Mouse (Mus musculus): ENCODE data around the gene Foxk1.

Gene Foxk1

DNA sequence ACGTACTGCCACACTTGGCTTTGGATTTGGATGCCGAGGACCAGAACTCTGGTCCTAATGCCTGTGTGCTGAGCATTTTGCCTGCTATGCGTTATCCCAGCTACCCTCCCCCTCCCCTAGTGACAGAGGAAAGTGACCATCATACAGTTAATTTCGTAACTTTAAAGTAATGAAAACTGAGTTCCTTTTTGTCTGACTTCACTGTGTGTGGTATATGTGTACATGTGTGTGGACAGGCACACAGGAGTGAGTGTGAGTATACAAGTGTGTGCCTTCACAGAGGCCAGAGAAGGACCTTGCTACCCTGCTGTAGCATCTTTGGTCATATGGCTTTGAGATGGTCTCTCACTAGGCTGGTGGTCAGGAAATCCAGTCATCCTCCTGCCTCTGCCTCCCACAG, 17.1 kb downstream of the Foxk1 start:
- ATAC-seq (ENCODE audit: low TSS enrichment) = no peak

DNA sequence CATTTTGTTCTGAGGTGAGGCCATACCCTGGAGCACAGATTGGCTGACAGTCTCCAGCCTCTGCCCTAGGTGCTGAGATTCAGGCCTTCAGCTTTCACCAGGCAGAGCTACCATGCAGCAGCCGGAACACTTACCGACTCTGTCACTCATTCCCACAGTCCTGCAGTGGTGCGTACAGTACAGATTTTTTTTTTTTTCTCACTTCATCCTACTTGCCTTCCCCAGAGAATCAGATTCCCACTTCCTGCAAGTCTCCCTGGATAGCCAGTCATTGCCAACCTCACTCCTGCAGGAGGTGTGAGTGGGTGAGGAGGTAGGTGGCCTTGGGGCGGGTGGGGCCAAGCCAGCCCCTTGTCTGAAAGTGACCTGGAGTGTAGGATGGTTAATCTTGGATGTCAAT, 19.0 kb downstream of the Foxk1 start:
- peak; percentile 50 for ATAC-seq (ENCODE audit: low TSS enrichment)

DNA sequence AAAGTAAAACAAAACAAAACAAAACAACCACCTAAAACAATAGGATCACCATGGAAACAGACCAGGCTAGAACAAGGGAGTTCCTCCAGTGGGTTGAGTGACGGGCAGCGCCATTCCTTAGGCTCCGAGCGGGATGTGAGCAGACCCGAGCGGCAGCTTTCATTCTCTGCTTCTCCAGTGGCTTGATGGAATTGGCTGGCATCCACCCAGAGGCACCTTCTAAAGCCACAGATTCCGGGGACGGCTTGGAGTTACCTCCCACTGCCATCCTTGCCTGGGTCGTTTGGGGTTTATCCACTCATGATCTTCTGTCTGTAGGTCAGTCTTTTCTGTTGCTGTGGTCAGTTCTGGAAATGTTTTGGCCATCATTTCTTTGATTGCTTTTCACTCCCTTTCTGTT, 19.6 kb downstream of the Foxk1 start:
- ATAC-seq (ENCODE audit: low TSS enrichment) = no peak

- no peak for ATAC-seq (ENCODE audit: low TSS enrichment)
Measured at GRCm38 (mm10) chr5:142421886-142422285, 20.6 kb downstream of the Foxk1 start.

- ATAC-seq (ENCODE audit: low TSS enrichment) = peak; percentile 56
Measured at GRCm38 (mm10) chr5:142423141-142423540, 21.8 kb downstream of the Foxk1 start.

DNA sequence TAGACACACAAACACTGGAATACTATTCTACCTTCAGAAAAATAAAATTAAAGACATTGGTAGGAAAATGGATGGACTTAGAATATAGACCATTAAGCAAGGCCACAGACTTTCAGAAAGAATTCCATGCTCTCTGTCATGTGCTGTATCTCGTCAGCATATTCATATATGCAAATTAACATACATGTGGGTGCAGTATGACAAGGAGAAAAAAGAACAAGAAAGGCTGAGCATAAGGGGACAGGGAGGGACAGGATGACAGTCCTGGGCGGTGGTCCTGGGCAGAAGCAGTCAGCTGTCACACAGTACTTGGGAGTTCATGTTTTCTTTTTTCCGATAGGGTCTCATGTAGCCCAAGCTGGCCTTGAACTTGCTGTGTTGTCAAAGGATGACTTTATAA, 22.4 kb downstream of the Foxk1 start:
- no peak for ATAC-seq (ENCODE audit: low TSS enrichment)

DNA sequence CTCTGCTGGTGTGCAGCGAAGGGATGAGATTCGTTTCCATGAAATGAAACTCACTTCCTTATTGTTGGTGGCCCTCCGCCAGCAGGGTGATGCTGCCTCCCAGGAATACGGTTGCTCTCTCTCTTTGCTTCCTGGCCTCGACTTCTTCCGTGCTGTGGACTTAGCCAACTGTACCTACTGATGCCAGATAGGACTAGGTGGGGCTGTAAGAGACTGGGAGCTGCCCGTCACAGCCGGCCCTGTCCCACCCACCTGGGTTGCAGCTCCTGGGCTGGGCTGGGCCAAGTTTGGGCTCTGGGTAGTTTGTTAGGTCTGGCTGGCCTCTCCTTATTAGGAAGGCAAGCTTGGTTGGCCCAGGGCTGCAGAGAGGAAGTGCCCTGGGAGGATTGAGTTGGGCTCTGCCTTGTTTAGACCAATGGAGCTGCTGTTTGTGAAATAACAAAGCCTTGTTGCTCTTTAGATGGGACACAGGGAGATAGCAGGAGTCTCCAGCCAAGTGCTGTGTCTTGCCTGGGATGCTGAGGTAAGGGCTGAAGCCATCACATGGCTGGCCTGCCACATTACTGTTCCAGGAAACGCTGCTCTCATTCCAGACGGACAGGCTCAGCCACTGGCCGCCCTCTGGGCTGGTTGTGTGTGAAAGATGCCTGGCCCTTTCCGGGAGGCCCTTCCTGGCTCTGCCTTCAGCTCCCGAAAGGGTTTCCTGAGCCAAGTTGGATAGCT, 23.5 kb downstream of the Foxk1 start:
- ATAC-seq (ENCODE audit: low TSS enrichment) = peak; percentile 5; the same call in 1 of the 2 replicates

DNA sequence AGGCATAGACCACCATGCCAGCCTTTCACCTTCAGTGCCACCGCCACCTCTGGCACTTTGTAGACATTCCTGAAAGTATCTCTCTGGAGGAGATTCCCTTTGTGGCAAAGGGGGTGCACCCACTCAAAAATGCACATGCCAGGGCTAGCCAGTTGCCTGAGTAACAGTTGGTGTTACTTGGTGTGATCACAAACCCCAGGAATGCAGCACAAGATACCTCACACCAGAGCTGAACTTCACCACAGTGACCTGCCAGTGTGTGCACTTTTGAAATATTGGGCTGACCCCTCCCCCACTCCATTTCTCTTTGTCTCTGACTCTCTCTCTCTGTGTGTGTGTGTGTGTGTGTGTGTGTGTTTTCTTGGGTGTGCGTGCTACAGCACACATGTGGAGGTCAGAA, 25.2 kb downstream of the Foxk1 start:
- ATAC-seq (ENCODE audit: low TSS enrichment) = no peak

DNA sequence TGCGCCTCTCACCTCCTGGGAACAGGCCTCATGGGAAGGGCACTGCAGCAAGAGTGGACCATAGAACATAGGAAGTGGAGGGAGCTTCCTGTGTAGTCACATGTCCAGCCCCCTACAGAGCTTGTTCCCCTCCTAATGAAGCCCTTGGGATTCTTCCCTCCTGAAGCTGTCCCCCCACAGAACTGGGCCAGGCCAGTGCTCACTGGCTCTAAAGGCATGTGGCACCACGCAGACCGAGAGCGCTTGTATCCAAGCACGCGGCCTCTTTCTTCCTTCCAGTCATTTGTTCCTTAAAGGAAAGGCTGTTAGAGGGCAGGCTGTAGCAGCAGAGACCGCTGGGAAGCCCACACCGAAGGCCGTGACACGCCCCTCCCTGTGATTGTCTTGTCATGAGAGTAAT, 26.6 kb downstream of the Foxk1 start:
- no peak for ATAC-seq (ENCODE audit: low TSS enrichment)

DNA sequence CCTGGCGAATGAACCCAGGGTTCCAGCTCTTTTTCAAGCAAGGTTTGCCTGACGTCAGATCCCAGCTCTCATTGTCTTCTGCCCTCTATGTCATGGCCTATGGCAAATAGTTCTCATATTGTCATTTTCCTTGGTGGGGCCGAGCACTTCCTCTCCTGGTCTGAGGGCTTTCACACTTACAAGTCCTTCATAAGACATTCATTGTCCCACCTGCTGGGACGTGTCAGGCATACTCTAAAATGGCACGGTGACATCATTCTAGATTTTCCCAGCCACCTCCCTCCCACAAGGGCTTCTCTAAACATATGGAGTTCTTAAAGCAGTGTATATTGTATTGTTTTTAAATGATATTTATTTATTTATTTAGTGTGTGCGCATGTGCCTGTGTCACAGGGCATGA, 27.4 kb downstream of the Foxk1 start:
- ATAC-seq (ENCODE audit: low TSS enrichment) = no peak

- no peak for ATAC-seq (ENCODE audit: low TSS enrichment)
Measured at GRCm38 (mm10) chr5:142431029-142431428, 29.7 kb downstream of the Foxk1 start.

- ATAC-seq (ENCODE audit: low TSS enrichment) = no peak
Measured at GRCm38 (mm10) chr5:142431811-142432434, 30.6 kb downstream of the Foxk1 start.

DNA sequence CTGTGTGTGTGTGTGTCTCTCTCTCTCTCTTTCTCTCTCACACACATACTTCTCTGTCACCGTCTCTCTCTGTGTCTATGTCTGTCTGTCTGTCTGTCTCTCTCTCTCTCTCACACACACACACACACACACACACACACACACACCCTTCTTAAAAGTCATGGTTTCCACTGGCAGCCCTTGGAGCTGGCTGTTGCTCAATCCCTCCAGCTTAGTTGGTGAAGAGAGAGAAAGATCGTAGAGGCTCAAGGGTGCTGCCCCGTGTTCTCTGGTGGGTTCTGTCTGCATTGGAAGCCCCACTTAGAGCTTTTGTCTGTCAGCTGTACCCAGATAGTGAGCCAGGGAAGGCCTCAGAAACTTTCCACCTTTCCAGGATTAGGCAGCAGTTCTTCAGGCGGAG, 31.4 kb downstream of the Foxk1 start:
- no peak for ATAC-seq (ENCODE audit: low TSS enrichment)

DNA sequence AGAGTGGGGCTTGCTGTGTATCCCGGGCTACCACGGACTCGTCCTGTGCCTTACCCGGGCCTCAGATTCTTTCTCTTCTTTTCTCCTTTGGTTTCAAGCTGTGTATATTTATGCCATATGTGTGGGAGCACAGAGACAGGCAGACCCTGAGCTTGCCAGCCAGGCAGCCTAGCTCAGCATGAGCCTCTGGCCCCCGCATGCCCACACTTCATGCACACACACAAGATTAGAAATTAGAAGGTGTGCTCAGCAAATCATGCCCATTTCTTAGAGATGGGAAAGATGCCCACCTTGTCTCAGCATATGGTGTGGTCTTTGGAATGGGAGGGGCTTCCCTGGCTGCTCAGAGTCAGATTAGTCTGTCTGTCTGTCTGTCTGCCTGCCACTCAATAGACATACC, 32.8 kb downstream of the Foxk1 start:
- ATAC-seq (ENCODE audit: low TSS enrichment) = peak; percentile 83

GRCm38 (mm10) chr5:142435736-142436135, 34.4 kb downstream of the Foxk1 start:
- ATAC-seq (ENCODE audit: low TSS enrichment) = no peak

DNA sequence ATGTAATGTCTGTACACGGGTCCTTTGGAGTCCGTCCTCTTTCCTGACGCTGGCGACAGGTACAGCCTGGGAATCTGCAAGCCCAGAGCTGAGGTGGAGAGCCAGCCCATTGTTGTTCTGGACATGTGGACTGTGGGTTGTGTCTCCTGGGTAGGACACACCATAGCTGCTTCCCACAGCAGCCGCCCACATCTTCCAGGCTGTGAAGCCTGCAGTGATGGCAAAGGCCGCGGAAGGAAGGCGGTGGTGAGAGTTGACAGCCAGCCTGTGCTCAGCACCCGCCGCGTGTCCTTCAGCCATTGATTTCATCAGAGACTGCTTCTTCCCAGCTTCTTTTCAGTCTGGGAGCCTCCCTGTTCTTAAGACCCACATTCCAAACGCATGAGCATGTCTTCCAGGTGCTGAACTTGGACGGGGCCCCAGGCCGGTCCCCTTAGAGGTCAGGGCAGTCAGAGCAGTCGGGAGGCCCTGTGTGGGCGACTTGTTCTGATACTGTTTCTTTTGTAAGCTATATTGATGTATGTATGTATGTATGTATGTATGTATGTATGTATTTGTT, 37.2 kb downstream of the Foxk1 start:
- ATAC-seq (ENCODE audit: low TSS enrichment) = peak; percentile 17; the same call in 1 of the 2 replicates

- no peak; the same call in 1 of the 2 replicates for ATAC-seq (ENCODE audit: low TSS enrichment)
Measured at GRCm38 (mm10) chr5:142439911-142440432, 38.7 kb downstream of the Foxk1 start.

DNA sequence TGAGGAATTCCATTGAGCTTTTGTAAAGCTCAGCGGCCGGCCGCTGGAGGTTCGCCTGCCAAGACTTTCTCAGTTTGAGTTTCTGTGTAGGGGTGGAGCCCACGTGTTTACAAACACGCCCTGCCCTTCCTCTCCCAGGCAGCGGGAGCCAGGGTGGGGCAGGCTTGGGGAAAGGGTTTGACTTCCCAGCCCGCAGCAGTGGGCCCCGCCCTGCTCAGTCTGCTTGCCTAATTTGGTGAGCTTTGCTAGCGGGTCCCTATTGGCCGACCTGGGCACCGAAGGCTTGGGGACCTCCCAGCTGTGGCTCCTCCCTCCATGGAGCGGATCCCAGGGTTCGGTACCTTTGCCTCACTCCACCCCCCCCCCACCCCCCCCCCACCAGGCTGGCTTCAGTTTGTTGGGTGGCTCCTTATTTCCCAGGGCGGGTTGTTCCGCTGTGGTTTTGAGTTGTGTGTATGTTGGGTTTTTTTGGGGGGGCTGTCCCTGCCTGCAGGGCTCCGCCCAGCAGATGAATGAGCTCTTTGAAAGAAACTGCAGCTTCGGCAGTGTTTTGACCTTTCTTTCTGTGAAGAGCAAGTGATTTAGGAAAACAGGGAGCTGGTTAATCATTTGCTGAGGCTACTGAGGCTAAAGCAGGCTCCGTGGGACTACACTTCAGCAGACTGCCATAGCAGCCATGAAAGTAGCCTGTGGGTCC, 39.3 kb downstream of the Foxk1 start:
- ATAC-seq (ENCODE audit: low TSS enrichment) = peak; percentile 42

DNA sequence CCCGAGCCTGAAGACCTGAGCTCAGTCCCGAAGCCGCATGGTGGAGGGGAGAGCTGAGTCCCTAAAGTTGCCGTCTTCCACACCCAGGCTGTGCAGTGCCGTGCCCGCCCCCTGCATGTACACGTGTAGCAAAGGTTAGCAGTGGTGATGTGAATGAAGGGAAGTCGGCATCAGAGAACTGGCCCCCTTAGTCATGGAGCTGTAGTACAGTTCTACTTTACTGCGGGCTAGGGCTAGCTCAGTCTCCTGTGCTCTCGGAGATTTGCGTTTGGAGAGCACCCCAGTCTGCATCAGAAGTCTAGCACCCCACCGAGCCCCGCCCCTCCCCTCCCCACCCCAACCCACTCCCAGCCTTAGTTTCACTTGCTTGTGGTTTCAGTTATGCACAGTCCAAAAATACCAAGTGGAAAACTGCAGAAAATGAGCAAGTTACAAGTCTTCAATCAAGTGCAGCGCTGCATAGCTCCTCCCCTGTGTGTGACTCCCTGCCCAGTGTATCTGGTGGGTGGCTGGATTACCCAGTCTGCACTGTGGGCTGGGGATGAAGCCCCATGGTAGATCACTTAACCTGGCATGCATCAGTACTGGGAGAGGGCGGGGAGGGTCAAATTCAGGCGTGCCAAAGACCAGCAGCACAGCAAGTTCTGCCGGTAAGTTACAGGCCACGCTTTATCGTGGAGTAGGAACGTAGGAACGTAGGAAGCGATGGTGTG, 40.2 kb downstream of the Foxk1 start:
- ATAC-seq (ENCODE audit: low TSS enrichment) = peak; percentile 10; the same call in 1 of the 2 replicates

DNA sequence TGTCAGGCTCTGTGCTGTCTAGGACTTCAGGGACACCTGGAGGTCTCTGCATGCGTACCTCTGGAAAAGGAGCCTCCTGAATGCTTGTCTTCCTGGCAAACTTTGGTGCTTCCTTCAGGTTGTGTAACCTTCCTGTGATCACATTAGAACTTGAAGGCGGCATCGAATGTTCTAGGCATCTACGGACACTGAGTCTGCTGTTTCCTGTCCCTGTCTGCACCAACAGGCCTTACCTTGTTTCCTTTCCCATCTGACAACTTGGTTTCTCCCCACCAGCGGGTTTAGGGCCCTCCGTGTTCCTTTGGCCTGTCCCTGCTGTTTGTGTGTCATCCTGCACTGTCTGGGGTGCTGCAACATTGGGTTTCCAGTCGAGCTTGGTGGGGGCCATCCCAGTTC, 40.7 kb downstream of the Foxk1 start:
- no peak for ATAC-seq (ENCODE audit: low TSS enrichment)

DNA sequence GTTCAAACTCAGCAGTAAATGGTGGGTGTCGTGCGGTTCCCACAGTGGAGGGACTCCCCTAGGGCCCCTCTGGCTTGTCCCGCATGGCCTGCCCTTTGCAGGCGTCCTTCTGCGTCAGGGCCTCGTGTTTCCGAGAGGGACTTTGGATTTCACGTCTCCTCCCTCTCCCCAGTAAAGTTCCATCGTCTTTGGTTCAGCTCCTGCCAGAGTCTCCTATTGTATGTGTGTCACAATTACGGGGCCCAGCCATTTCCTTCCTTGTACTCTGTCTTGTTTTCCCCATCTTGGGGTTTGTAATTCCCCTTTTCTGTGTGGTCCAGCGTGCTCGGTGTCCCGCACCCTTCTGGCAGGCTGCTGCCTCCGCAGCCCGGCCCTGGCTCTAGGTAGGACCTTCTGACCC, 42.2 kb downstream of the Foxk1 start:
- no peak for ATAC-seq (ENCODE audit: low TSS enrichment)

- ATAC-seq (ENCODE audit: low TSS enrichment) = no peak
Measured at GRCm38 (mm10) chr5:142443994-142444393, 42.7 kb downstream of the Foxk1 start.

Measured in frontal cortex, adult (tissue).